Mouse (Mus musculus) spleen, adult 2 months (tissue): Measurements from ENCODE around the gene Ssrp1. TPM values are rescaled to one million over a fixed set of nuclear protein-coding genes. Genes with fewer than 3 reads are reported as not detected.

Source experiments
- DNase-seq, 2 experiments: peaks; one replicate each; pipeline versions ENCODE4 v3.0.0 to v3.0.0-alpha.2; 2012 to 2021; ENCODE audit warnings: low spot score in 2 of 2, low read depth in 1 of 2
- H3K27ac ChIP-seq: fragments of 200-500 bp; 2 replicates; pipeline ENCODE4 v1.5.1; 2012; ENCODE audit warnings: low read length, inconsistent platforms; ENCODE audit not compliant: insufficient read depth
- H3K27me3 ChIP-seq: fragments of 200-500 bp; 2 replicates; pipeline ENCODE4 v1.6.1; 2012; ENCODE audit warnings: mild to moderate bottlenecking, moderate library complexity, low read length, inconsistent platforms; ENCODE audit not compliant: control insufficient read depth, insufficient read depth
- H3K36me3 ChIP-seq: fragments of 200-500 bp; 2 replicates; pipeline ENCODE4 v1.6.1; 2012; ENCODE audit warnings: mild to moderate bottlenecking, low read length, inconsistent platforms; ENCODE audit not compliant: control insufficient read depth, insufficient read depth
- H3K4me1 ChIP-seq: fragments of 200-500 bp; 2 replicates; pipeline ENCODE4 v1.6.1; 2011; ENCODE audit warnings: inconsistent platforms; ENCODE audit not compliant: control insufficient read depth, insufficient read depth, insufficient read length
- H3K4me3 ChIP-seq: fragments of 200-500 bp; 2 replicates; pipeline ENCODE4 v1.5.1; 2011; ENCODE audit warnings: mild to moderate bottlenecking, inconsistent platforms; ENCODE audit not compliant: insufficient read depth, insufficient read length; ENCODE audit errors: extremely low read depth
- CTCF ChIP-seq: fragments of 200-500 bp; IDR thresholded peaks from 2 replicates; pipeline ENCODE4 v1.5.1; 2011; ENCODE audit warnings: mild to moderate bottlenecking, inconsistent platforms; ENCODE audit not compliant: insufficient read depth, insufficient read length, insufficient replicate concordance; ENCODE audit errors: extremely low read depth
- POLR2A ChIP-seq: fragments of 200-500 bp; IDR thresholded peaks from 2 replicates; pipeline ENCODE4 v1.6.1; 2011; ENCODE audit warnings: low read depth, low read length, inconsistent platforms
- WGBS: fragments of 180-500 bp; shearing (Covaris S2); methylation state at CpG from one replicate; pipeline ENCODE4 v1.1.7; 2018; 5-methylcytosine and 5-hydroxymethylcytosine counted together
- polyA plus RNA-seq: library from polyadenylated mRNA; depleted of rRNA; stranded (reverse); fragments of >200 nt; gene quantifications from 2 replicates; pipeline ENCODE4 v1.2.3, GENCODE M21; 2012; rRNA removed

Ssrp1 gene
- 105 and 129 TPM in 2 replicates for polyA plus RNA-seq

DNA sequence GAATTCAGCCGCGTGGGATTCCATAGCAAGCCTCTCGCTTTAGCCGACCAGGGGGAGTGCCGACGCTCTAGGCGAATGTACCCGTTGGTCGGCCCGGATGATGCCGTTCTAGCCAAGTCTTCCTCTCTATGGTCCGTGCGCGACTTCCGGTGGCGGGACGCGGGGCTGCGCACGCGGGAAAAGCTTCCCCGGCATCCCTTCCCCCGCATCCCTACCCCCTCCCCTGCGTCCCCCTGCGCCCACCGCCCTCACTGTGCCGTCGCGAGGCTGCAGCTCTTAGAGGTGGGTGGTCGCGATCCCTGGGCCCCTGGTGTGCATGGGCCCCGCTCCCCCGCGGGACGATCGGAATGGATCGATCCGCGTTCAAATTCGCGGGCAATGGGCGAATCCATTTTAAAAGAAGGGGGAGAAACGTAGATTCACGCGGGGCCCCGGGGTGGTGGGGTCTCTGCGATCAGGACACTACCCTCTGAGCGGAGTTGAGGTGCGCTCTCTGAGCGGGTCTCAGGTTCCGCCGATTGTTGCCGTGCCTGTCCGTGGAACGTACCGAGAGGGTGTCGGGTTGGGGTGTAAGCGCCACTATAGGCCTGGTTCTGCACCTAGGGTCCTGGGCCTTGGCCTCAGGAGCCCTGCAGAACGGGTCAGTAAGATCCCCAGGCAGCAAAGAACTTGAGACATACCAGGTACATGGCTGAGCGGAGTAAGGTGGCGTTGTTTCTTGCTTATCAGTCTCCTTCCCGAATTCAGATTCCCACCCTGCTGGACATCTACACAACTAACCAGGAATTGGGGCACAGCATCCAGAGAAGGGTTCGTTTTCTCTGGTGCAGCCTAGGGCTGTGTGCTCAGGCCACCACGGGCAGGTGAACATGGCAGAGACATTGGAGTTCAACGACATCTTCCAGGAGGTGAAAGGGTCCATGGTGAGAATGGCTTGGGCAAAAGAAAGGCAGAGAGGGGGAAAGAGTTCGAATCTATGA is at the start of gene Ssrp1, which contains the start of gene P2rx3:
Gene Ssrp1, plus strand, starts transcription at position 188 of the 980 bp plus-strand sequence.
Gene P2rx3, minus strand, starts transcription at position 416 of the 980 bp plus-strand sequence.
- peak; percentile 83 to 90 for DNase-seq
- TF ChIP-seq CTCF (no peak), POLR2A (peak; percentile 43)
- peak within 1 kb of the TSS; percentile 92 for H3K4me3 ChIP-seq
- H3K4me1 ChIP-seq: peaks cover 6% of the 10 kb centered on the region; the same call in 1 of the 2 replicates
- no peaks in the 10 kb centered on the region for H3K27me3 ChIP-seq
- H3K27ac ChIP-seq: peak within 1 kb of the TSS; percentile 60
- WGBS: under 1% methylated on average over 64 of the region's 66 CpGs
- H3K36me3 ChIP-seq: peaks cover 24% of the 10 kb centered on the region

DNA sequence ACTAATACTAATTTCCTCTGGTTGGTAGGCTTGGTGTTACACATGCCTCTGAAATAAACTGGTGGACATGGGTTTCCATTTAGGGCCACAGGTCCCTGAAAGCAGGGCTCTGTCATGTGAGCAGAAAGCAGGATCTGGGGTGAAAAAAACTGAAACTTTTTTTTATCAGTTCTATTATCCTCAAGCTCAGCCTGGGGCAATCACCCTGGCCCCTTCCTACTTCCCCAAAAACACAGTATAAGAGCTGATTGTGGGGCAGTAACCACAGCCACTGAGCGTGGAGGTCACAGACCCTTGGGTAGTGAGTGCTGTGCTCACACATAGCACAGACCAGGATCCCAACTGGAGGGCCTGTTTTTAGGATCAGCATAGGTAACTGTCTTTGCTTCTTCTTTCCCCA is 49.1 kb upstream of the Ssrp1 start, which contains the start of gene Prg3:
Gene Prg3, plus strand, starts transcription at position 286 of the 400 bp plus-strand sequence.
- no peaks in the 10 kb centered on the region; the same call in 1 of the 2 replicates for H3K4me1 ChIP-seq
- no peak within 1 kb of the TSS for H3K4me3 ChIP-seq
- no peak for TF ChIP-seq POLR2A
- TF ChIP-seq CTCF: no peak
- H3K36me3 ChIP-seq: no peaks in the 10 kb centered on the region
- H3K27ac ChIP-seq: no peak within 1 kb of the TSS
- H3K27me3 ChIP-seq: no peaks in the 10 kb centered on the region
- DNase-seq: no peak
- 7% methylated on average over 1 of the region's 1 CpGs for WGBS

DNA sequence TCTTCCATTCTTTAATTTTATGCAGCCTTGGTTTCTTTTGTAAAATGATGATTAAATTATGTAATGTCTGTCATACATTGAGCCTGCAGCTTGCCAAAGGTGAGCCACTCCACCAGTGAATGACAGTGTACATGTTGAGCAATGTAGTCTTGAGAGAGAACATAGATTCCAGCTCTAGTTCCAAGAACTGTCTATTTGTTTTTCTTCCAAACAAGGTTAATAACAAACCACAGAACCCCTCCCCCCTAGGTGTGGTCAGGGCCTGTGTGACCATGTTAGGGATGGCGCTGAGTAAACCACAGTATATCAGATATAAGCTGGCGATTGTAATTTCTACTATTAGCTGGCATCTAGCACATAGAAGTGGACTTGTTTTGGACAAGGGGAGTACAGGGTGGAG is 40.7 kb upstream of the Ssrp1 start:
- no peaks in the 10 kb centered on the region for H3K4me1 ChIP-seq
- no peaks in the 10 kb centered on the region for H3K36me3 ChIP-seq
- no peak for DNase-seq
- no peak overlapping the region for H3K27ac ChIP-seq
- no peaks in the 10 kb centered on the region for H3K27me3 ChIP-seq
- TF ChIP-seq CTCF: no peak
- no peak for TF ChIP-seq POLR2A
- WGBS: 86% methylated on average over 2 of the region's 2 CpGs
- H3K4me3 ChIP-seq: no peak overlapping the region

DNA sequence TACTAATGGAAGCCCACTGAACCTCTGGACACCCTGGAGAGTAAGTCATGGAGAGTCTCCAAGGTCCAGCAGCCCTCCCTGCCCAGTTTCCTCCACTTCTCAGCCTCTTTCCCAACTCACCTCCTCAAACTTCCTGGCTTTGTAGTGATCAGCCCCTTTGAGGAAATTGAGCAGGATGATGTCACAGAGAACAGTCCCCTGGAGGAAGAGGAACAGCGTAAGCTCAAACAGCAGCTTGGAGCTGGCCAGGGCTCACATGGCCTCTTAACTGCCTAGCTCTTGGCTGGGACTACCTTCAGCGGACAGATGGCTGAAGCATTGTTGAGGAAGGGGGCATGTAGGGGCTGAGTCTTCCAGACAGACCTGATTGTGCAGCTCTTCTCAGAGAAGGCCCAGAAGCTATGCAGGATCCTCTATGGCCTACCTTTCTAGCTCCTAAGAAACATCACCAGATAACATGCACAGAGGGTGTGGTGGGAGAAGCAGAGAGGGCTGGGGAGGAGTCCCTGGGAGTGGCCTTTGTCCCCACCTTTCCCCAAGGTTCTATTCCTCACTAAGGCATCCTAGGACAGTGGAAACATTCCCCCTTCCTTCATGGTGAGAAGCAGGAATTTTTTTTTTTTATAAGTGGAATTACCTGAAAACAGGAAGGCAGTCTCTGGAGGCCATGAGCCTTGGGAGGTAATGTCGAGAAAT is 37.4 kb upstream of the Ssrp1 start:
- WGBS: 77% methylated on average over 3 of the region's 3 CpGs
- DNase-seq: no peak

DNA sequence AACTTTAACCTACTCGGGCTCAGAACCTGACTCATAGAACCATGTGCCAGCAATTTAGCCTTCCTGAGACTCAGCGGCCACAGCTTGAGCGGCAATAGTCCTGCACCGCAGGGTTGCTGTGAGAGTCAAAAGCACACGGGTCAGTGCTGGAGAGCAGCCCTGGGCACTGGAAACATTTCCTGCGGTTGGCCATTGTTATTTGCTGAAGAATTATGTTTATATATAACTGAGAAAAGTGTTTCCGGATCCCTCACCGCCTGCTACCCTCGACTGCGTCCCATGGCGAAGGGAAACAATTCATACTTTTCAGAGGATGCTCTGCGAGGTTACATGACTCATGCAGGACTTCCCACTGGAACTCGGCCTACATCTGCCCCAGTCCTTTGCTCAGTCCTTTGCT is 35.5 kb upstream of the Ssrp1 start:
- 82% methylated on average over 13 of the region's 13 CpGs for WGBS
- no peak for DNase-seq

More for the DNA sequence above, 37.4 kb upstream of the Ssrp1 start:
- H3K27me3 ChIP-seq: no peaks in the 10 kb centered on the region
- no peaks in the 10 kb centered on the region for H3K4me1 ChIP-seq
- H3K4me3 ChIP-seq: no peak overlapping the region
- H3K36me3 ChIP-seq: no peaks in the 10 kb centered on the region
- H3K27ac ChIP-seq: no peak overlapping the region
- TF ChIP-seq CTCF (no peak), POLR2A (no peak)

DNA sequence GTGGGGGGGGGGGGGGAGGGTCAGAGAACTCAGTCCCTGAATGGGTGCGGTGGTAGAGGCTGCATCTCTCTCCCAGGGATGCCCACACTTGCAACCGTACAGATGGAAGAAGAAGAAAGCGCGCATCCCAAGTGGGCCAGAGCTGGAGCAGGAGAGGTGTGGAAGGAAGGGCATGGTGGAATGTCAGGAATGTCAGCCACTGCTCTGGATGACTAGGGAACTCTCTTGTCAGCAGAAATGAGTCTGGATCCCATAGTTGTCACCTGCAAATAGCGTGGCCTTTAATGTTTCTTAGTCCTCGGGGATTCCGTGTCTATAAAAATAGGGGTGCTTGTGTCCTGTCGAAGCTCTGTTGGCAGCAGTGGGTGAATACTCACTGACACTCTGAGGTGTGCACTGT is 34.5 kb upstream of the Ssrp1 start:
- 93% methylated on average over 8 of the region's 8 CpGs for WGBS
- no peak for DNase-seq
- no peak overlapping the region for H3K27ac ChIP-seq
- no peaks in the 10 kb centered on the region for H3K4me1 ChIP-seq
- no peak overlapping the region for H3K4me3 ChIP-seq
- no peaks in the 10 kb centered on the region for H3K27me3 ChIP-seq
- TF ChIP-seq POLR2A (no peak), CTCF (no peak)
- no peaks in the 10 kb centered on the region for H3K36me3 ChIP-seq

More for the DNA sequence above, 35.5 kb upstream of the Ssrp1 start:
- Histone ChIP-seq H3K4me1 (no peaks in the 10 kb centered on the region), H3K4me3 (no peak overlapping the region), H3K36me3 (no peaks in the 10 kb centered on the region), H3K27ac (no peak overlapping the region), H3K27me3 (no peaks in the 10 kb centered on the region)
- no peak for TF ChIP-seq POLR2A
- TF ChIP-seq CTCF: no peak

DNA sequence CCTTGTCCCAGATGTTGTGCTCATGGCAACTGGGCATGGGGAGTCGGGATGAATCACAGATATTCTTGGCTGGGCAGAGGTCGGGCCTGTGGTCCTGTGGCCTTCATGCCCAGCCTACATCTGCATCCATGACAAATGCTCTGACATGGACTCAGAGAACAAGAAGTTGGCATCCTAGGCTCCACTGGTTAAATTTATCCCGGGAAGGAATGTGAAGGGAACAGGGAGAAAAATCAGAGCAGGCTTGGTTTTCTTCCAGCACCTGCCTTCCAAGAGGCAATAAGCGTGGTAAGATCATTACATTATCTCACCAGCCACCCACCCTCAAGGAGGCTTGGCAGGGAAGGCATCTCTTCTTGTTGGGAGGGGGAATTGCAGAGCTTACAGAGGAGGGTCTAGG is 32.7 kb upstream of the Ssrp1 start:
- Histone ChIP-seq H3K27me3 (no peaks in the 10 kb centered on the region), H3K36me3 (no peaks in the 10 kb centered on the region), H3K4me3 (no peak overlapping the region), H3K4me1 (no peaks in the 10 kb centered on the region), H3K27ac (no peak overlapping the region)
- DNase-seq: no peak
- TF ChIP-seq POLR2A (no peak), CTCF (no peak)
- 90% methylated on average over 4 of the region's 4 CpGs for WGBS
